Mouse (Mus musculus) cerebellum, postnatal 25 days (tissue): ENCODE data around the gene Oaz2.
"Not testable (repeated sequence)": the region's sequence is repeated elsewhere in the genome, so short reads cannot be mapped to it uniquely, and the experiment has no call there.

Source experiments
- DNase-seq, 2 experiments: peaks; one replicate each; pipeline ENCODE4 v3.0.0; 2021; ENCODE audit warnings: mixed read lengths in 2 of 2

Gene Oaz2

DNA sequence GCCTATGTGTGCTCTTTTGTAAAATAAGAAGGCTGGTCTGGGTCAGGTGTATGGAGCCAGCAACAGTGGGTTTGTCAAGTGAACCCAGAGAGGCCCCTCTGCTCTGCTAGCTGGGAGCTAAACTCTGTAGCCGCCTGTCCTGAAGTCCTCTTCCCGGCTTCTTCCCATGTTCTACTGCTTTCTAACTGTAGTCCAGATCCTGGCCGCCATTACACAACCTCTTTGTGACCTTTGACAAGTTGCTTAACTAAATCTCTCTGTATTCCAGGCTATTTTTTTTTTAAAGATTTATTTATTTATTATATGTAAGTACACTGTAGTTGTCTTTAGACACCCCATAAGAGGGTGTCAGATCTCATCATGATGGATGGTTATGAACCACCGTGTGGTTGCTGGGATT is 14.1 kb upstream of the Oaz2 start:
- no peak for DNase-seq

DNA sequence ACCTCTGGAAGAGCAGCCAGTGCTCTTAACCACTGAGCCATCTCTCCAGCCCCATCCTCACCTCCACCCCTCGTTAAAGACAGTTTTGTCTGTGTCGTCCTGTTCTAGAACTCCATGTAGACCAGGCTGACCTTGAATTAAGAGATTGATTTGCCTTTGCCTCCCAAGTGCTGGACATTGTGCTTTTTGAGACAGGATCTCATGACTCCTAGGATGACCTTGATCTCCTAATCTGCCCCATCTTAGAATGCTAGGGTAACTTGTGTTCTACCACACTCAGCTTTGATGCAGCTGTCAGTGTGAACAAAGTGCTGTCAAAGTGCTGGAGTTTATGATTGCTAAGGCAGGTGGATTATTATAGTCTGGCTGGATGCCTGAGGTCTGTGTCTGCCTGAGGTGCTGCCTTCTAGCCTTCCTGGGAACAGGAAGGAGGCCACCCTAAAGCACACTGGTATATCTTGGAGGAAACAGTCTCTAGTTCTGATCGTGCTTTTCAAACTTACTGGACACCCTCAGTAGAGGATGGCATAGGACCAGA is 13.0 kb upstream of the Oaz2 start:
- DNase-seq, result no peak

DNA sequence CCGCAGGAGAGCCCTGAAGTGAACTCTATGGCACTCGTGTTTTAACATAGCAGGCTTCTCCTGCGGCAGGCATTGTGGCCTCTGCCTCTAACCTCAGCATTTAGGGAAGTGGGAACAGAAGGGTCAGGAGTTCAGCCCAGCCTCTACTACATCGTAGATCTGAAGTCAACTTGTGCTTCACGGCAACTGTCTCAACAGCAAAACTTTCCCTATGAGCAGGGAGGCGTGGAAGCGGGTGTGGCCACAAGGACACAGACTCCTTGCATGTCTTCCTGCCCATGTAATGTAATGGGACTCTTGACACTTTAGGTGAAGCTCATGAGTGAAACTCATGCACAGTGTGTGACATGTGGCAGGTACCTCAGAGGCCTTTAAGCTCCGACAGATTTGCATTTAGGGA is 12.3 kb upstream of the Oaz2 start:
- no peak for DNase-seq

DNA sequence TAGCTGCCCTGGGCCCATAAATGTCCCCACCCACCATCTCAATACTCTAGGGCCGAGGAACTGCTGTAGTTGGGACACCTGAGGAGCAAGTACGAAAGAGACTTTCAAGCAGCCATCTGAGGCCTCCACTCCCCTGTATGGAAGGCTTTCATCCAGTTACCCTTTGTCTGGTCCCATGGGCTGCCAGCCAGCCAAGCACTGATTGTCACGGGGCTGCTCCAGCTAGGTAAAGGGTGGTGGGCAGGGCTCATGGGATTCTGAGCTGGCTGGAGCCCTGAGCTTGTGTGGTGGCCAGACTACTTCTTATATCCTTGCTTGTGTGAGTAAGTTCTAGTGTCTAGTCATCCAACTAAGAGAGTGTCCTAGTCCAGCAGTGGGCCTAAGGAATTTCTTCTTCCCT is 10.6 kb upstream of the Oaz2 start:
- DNase-seq, result no peak

DNA sequence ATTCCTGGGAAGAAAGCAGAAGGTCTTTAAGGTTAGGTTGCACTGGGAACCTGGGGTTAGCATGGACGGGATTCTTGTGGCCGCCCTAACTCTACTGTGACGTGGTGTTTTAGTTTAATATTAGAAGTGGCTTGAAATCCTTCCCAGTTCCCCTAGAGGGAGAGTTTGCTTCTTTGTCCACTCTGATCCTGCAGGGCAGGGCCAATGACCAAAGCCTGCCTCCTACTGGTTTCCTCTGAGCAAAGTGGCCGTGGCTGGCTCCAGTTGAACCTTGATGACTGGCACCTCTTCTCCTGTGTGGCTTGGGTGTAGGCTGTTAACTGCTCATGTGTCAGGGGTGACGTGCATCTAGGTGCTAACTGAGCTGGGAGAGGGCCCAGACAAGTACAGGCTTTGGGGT is 6.8 kb upstream of the Oaz2 start:
- no peak for DNase-seq

DNA sequence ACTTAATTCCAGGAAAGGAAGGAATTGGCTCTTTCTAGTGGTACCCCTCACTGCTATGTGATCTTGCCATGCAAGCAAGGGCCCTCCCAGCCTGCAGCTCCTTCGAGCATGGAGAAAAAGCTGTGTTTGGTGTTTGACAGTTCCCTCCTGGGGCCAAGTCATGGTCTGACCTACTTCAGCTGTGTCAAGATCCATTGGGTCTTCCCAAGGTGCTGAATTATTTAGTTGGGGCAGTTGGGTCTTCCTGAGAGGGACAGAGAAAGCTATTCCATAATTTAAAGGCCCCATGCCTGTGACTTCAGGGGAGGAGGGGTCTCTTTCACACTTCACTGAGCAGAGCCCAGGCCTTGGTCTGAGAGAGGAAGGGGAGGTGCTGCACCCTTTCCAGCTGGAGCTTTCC is 6.3 kb upstream of the Oaz2 start:
- no peak for DNase-seq

DNA sequence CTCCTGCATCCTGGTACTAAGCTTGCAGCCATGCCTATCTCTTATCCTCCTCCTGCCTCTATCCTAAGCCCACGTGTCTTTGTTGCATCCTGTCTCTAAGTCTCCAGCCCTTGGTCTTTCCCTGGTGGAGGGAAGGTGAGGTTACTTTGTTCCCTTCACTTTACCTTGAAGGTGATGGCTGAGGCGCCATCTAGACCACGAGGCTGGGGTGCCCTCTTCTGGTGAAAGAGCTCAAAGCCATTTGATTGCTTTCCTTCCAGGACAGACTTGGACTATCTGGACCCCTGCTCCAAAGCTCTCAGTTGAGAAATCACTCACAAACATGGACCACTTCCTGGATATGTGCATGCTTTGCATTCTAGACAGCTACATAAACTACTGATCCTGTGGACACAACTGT is 3.6 kb upstream of the Oaz2 start:
- DNase-seq, result peak; percentile 59 to 81

DNA sequence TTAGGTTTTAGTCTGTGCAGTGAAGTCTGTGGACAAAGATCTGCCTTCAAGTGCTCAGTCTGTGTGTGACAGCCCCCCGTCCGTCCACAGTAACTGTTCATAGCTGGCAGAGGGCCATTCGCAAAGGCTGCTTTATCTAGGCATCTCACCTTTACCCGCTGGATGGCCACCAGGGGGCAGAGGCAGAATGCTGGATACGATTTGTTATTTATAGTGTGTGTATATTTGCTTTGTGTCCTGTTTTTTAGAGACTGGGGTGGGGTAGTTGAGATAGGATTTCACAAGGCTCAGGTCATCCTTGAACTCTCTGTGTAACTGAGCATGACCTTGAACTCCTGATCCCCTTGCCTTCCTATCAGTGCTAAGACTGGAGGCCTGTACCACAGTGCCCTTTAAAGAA is 1.8 kb upstream of the Oaz2 start:
- peak; percentile 73 to 84 for DNase-seq

DNA sequence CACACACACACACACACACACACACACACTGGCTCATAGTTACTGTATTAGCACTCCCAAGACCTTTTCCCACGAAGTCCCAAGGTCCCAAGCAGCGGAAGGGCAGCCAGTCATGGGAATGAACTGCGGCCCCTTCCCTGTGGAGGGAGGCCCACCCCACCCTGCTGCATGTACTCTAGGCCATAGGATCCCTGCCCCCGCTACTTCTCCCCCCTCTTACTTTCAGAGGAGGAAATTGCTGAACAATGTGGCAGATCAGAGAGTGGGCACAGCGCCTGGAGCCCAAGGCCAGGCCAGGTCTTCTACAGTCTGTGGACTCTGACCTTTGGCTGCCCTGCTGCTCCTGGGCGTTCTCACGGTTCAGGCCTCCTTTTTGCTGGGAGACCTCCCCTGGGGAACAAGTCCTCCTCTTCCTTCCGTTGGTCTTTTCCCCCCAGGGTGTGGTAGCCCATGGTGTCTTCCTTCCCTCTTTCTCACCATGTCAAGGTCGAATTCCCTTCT is 3.7 kb downstream of the Oaz2 start:
- DNase-seq, result no peak

DNA sequence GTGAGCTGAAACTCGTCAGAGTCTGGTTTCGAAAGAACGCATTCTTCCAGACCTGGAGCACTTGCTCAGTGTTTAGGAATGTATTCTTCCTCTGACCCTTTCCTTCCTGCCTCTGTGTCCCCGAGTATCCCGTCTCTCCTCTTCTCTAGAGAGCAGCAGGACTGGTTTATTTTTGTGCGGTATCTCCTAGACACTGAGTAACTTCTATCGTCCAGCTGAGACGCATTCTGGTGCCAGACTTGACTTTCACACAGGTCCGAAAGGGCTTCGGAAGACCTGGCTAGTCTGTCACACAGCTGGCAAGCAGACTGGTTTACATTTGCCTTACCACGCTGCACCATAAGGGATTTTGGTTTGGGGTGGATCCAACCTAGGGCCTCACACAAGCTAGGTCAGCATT is 5.2 kb downstream of the Oaz2 start:
- DNase-seq, result no peak

DNA sequence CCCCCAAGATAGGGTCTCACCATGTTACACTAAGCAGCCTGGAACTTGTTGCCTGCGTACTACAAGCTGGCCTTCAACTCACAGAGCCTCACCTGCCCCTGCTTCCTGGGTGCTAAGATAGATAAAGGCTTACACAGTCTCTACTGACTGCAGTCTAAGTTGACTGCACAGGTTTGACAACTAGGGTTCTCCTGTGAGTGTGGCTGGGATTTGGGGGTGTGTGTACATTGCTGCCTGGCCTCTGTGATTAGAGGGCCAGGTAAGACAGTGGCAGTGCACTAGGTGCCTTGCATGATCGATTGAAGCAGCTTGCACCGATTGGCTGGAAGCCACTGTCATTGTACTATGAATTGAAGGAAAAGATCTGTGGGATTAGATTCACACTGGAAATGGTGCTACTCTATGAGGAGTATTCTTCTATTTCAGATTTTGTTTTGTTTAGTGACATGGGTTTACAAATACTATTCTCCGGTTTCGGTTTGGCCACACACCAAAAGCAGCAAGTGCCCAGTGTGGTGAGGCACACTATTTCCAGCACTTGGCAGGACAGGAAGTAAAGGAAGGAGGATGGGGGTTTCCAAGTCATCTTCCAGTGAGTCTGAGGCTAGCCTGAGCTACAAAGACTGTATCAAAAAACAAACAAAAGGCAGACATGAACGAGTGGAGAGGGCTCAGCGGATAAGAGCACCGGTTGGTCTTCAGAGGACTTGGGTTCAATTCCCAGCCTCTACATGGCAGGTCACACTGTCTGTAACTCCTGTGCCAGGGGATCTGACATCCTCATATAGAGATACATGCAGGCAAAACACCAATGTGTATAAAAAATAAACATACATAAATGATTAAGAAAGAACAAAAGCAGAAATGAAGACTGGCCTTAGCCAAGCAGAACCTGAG is 7.9 kb downstream of the Oaz2 start:
- peak in 1 of 2 experiments; percentile 33 for DNase-seq

DNA sequence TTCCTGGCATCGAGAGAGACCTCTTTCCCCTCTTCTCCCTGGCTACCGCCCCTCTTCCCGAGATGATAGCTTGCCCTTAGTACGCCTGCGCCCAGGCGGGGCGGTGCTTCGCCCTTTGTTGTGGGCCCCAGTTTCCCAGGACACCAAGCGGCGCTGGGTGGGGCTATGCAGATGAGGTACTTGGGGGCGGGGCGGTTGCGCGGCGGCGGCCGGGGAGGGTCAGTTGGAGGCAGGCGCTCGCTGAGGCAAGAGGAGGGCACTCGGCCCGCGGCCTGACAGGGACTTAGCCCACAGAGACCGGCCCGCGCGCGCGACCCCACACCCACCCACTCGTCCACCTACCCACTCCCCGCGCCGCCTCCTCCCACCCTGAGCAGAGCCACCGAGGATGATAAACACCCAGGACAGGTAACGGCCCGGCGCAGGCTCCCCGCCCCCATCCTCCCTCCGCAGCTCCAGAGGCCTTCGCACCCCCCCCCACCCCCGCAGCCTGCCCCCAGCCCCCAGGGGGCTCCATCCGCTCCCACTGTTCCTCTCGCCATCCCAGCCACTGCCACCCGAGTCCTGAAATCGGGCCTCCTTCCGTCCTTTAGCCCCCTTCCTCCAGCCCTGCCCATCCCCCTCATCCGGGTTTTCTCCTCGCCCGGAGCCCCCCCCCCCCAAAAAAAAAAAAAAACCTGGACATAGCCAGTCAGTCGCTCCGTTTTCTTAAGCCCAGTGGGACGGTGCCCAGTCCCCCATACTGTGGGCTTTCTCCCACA is 8.7 kb downstream of the Oaz2 start:
- peak; percentile 97 to 99 for DNase-seq

DNA sequence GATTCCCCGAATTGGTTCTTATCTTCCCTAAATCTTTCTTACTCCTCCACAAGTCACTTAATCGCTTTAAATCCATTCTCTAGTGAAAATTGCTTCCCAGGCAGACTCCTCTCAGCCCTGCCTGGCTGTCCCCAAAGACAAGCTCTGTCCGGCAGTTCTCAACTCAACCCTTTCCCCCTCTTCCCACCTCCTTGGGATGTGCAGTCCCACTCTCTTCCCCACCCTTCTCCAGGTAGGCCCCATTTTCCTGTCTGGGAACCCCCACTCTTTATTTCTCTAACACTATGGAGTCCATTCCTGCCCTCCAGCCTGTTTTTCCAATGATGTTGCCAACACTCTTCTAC is 9.3 kb downstream of the Oaz2 start:
- peak in 1 of 2 experiments; percentile 26 for DNase-seq

DNA sequence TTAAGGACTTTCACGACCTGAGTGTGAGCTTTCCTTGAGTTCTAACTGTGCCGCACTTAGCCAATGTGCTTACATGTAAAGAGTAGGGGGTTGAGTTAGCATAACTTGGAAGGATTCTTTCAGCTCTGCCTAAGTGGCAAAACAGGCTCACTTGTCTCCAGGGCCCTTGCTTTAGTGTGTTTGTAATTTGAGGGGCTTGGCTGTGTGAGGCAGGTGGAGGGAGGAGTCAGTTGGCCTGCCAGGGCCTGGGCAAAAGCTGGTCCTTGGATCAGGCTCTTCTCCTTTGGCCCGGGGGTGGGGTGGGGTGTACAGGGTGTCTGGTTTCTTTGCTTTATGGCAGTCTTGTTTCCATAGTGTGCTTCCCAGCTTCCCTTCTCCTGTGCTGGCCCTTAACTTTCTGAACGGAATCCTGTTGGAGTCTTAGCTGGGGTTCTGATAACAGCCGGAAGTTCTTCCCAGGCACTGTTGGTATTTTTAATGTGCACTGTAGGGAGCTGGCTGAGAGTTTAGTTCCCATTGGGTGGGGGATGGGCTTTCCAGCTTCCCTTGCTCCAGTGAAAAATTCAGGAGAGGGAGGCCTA is 11.5 kb downstream of the Oaz2 start:
- DNase-seq, result peak; percentile 55 to 69

DNA sequence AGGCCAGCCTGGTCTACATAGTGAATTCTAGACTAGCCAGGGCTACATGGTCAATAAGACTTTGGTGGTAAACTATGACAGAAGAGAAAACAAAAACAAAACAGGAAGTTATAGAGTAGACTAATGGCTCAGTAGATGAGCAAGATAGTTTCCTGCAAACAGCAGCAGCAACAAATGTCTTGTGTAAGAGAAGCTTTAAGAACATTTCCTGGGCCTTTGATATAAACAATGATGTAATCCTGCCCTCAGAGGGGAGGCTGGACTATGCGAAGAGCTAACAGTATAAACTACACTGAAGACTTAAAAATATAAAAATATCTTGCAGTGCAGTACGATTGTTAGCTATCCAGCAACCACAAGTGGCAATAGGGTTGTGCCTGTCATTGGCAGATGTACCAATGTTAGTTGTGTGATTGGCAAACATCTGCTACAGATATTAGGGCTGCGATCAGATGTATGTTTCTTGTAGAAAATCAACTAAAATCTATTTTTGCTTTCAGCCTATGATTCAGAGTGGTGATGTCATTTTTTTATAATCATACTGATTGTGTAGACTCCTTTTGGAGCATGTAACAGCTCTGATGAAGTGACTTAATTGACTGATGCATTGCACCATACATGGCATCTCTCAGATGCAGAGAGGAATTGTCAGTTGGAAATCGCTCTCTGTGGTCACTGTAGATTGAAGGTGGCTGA is 13.3 kb downstream of the Oaz2 start:
- DNase-seq, result no peak

DNA sequence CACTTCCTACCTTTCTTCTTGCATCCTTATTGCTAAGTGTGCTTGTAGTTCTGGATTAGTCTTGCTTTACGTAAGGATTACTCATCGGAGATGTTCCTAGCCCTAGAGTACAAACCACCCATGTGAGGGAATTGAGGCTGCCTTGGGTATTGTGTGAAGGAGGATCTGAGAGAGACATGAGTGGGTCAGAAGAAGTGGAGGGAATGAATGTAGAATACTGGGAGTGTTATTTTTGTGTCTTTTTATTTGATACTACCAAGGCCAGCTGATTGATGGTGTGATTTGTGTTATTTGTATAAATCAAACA is 13.8 kb downstream of the Oaz2 start:
- no peak for DNase-seq

DNA sequence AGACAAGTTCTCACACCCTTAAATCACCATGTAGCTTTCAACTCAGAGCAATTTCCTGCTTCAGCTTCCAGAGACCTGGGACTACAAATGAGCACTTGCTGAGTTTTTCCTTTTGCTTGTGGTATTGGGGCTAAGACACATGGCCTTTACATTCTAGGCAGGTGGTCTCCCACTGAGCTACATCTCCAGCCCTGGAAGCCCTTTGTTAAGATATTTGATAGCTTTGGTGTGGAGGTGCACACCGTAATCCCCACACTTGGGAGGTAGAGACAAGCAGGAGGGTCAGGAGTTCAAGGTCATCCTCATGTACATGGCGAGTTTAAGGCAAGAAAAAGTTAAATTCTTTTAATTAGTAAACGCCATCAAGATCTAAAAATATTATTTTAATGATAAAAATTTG is 14.4 kb downstream of the Oaz2 start:
- DNase-seq, result no peak

DNA sequence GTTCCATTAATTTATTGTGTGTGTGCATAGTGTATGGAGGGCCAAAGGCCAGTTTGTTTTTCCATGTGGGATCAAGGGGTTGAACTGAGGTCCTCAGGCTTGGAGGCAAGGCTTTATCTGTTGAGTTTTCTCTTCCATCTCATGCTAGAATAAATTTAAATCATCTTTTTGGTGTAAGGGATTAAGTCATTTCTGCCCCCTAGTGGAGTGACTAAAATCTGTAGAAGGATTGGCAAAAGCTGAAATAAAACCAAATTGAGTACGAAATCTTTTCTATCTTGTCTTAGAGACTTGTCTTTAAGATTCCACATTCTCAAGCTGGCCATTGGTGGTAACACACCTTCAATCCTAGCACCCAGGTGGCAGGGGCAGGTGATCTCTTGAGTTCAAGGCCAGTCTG is 15.2 kb downstream of the Oaz2 start:
- DNase-seq, result no peak

DNA sequence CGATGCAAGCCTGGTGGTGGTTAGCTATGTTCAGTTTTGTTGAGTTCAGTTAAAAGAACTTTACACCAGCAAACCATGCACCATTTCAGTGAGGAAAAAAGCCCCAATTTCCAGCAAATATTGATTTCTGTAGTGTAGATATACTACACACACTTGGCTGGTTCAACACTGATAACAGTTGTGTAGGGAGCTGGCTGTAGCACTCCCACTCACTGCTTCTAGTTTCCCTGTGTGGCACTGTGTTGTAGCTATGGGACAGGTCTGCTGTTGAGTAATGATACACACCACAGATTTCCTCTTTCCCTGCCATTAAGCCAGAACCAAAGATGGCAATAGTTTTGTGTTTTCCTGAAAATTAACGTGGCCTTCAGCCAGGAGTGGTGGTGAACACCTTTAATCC is 16.9 kb downstream of the Oaz2 start:
- no peak for DNase-seq

DNA sequence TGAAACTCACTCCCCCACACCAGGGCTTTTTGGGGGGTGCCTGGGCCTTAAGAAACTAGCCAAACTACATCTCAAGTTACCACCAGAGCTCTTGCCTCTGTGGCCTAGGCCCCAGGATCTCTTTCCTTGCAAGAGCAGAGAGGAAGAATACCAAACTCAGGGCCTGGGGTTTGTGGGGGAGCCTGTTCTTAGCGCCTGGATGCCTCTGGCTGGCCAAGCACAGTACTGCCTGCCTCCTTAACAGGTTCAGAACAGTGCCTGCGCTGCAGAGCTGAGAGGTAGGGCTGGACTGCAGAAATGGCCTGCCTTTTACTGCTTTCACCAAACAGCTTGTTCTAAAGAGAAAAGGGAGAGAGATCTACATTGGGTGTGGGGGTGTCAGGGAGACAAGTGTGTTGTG is 22.1 kb downstream of the Oaz2 start:
- DNase-seq, result not testable (repeated sequence)

DNA sequence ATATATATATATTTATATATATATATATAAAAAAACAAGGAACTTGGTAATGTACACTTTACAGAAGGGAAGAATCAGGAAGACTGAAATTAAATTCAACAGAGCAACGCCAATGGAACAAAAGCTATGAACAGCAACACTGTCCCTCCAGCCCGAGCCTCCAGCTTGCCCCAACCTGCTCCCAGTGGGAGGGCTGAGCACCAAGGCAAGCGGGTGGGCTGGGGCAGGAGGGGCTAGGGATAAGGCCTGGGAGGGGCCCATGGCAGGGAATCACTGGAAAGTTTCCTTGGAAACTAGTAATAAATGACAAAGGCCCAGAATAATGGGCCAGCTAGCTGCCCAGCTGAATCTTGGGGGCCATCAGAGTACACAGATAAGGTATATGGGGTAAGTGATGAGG is 24.7 kb downstream of the Oaz2 start:
- no peak for DNase-seq

DNA sequence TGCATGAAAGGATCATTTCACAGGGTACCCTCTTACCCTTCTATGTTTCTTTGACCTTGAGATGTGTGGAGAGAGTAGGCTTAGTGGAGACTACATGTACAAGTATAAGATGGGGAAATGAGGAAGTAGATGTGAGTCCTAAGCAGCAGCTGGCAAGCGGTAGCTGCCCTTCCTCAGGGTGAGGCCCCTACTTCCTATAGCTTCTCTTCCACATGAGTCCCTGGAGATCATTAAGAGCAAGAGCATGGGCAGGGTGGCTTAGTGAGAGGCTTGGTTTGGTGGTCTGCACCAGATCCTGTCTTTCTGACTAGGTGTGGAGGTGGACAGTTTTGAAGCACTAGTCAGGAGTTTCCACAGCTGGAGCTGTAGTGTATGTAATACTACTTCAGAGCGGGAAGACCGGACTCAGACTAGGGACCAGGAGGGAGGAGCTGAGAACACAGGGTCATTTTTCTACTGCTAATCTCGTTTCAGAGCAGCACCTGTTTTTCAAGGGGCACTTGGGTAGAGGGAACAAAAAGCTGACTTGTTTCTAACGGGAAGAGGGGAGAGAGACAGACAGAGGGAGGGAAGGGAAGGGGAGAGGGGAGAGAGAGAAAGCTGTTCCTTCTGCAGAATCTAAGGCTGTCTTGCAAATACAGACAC is 25.3 kb downstream of the Oaz2 start:
- DNase-seq, result no peak

DNA sequence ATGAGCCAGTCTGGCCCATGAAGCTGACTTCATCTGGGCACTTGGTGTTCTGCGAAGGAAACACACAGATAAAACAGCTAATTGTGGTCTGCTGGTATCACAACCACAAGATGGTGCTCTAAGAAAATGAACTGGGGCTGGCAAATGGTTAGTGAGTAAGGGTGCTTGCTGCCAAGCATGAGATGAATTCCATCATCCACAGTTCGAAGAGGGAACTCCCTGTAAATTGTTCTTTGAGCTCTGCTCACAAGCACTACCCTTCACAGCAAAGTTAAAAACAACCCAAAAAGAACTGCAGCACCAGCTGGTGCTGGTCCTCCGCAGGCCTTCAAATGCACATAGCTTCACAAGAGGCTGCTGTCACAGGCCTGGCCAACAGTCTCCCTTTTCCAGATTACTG is 27.8 kb downstream of the Oaz2 start:
- peak; percentile 50 to 60 for DNase-seq
